Mouse (Mus musculus): ENCODE measurements around the gene Tle3. TPM values are rescaled to one million over a fixed set of nuclear protein-coding genes. Genes with fewer than 3 reads are reported as not detected.

Tle3 gene
- polyA plus RNA-seq, 1 experiment: 63.9 TPM

GRCm38 (mm10) chr9:61413665-61414456, 41.7 kb downstream of the Tle3 start:
- H3K4me3 ChIP-seq (ENCODE audit: insufficient read depth, low read length): no peak overlapping the region
- TF ChIP-seq CTCF (IDR thresholded peaks at IDR 0.05; ENCODE audit: borderline replicate concordance, insufficient read depth, low read length): no peak
- TF ChIP-seq POLR2A (IDR thresholded peaks at IDR 0.05; ENCODE audit: low read depth, low read length): no peak
- H3K4me1 ChIP-seq (ENCODE audit: control insufficient read depth, insufficient read depth, low read length): no peaks in the 10 kb centered on the region
- no peak overlapping the region for H3K27ac ChIP-seq (ENCODE audit: insufficient read depth, low read length)

GRCm38 (mm10) chr9:61416571-61416970, 44.4 kb downstream of the Tle3 start:
- no peak for TF ChIP-seq CTCF (IDR thresholded peaks at IDR 0.05; ENCODE audit: borderline replicate concordance, insufficient read depth, low read length)
- TF ChIP-seq POLR2A (IDR thresholded peaks at IDR 0.05; ENCODE audit: low read depth, low read length): no peak
- Histone ChIP-seq H3K4me3 (ENCODE audit: insufficient read depth, low read length) (no peak overlapping the region), H3K4me1 (ENCODE audit: control insufficient read depth, insufficient read depth, low read length) (no peaks in the 10 kb centered on the region), H3K27ac (ENCODE audit: insufficient read depth, low read length) (no peak overlapping the region)

- no peak overlapping the region for H3K4me3 ChIP-seq (ENCODE audit: insufficient read depth, low read length)
- no peaks in the 10 kb centered on the region for H3K4me1 ChIP-seq (ENCODE audit: control insufficient read depth, insufficient read depth, low read length)
- no peak overlapping the region for H3K27ac ChIP-seq (ENCODE audit: insufficient read depth, low read length)
- TF ChIP-seq POLR2A (IDR thresholded peaks at IDR 0.05; ENCODE audit: low read depth, low read length) (no peak), CTCF (IDR thresholded peaks at IDR 0.05; ENCODE audit: borderline replicate concordance, insufficient read depth, low read length) (no peak)
Measured at GRCm38 (mm10) chr9:61421626-61422025, 49.5 kb downstream of the Tle3 start.

GRCm38 (mm10) chr9:61424245-61424644, 52.1 kb downstream of the Tle3 start:
- H3K4me3 ChIP-seq (ENCODE audit: insufficient read depth, low read length): no peak overlapping the region
- no peak overlapping the region for H3K27ac ChIP-seq (ENCODE audit: insufficient read depth, low read length)
- TF ChIP-seq POLR2A (IDR thresholded peaks at IDR 0.05; ENCODE audit: low read depth, low read length) (no peak), CTCF (IDR thresholded peaks at IDR 0.05; ENCODE audit: borderline replicate concordance, insufficient read depth, low read length) (no peak)
- no peaks in the 10 kb centered on the region for H3K4me1 ChIP-seq (ENCODE audit: control insufficient read depth, insufficient read depth, low read length)

GRCm38 (mm10) chr9:61426493-61426892, 54.3 kb downstream of the Tle3 start:
- TF ChIP-seq CTCF (IDR thresholded peaks at IDR 0.05; ENCODE audit: borderline replicate concordance, insufficient read depth, low read length) (no peak), POLR2A (IDR thresholded peaks at IDR 0.05; ENCODE audit: low read depth, low read length) (no peak)
- Histone ChIP-seq H3K4me3 (ENCODE audit: insufficient read depth, low read length) (no peak overlapping the region), H3K27ac (ENCODE audit: insufficient read depth, low read length) (no peak overlapping the region), H3K4me1 (ENCODE audit: control insufficient read depth, insufficient read depth, low read length) (no peaks in the 10 kb centered on the region)

- Histone ChIP-seq H3K27ac (ENCODE audit: insufficient read depth, low read length) (no peak overlapping the region), H3K4me3 (ENCODE audit: insufficient read depth, low read length) (no peak overlapping the region), H3K4me1 (ENCODE audit: control insufficient read depth, insufficient read depth, low read length) (no peaks in the 10 kb centered on the region)
- no peak for TF ChIP-seq CTCF (IDR thresholded peaks at IDR 0.05; ENCODE audit: borderline replicate concordance, insufficient read depth, low read length)
- no peak for TF ChIP-seq POLR2A (IDR thresholded peaks at IDR 0.05; ENCODE audit: low read depth, low read length)
Measured at GRCm38 (mm10) chr9:61427051-61427450, 54.9 kb downstream of the Tle3 start.

GRCm38 (mm10) chr9:61427901-61428300, 55.7 kb downstream of the Tle3 start:
- Histone ChIP-seq H3K4me1 (ENCODE audit: control insufficient read depth, insufficient read depth, low read length) (no peaks in the 10 kb centered on the region), H3K4me3 (ENCODE audit: insufficient read depth, low read length) (no peak overlapping the region), H3K27ac (ENCODE audit: insufficient read depth, low read length) (no peak overlapping the region)
- TF ChIP-seq POLR2A (IDR thresholded peaks at IDR 0.05; ENCODE audit: low read depth, low read length) (no peak), CTCF (IDR thresholded peaks at IDR 0.05; ENCODE audit: borderline replicate concordance, insufficient read depth, low read length) (no peak)

- TF ChIP-seq POLR2A (IDR thresholded peaks at IDR 0.05; ENCODE audit: low read depth, low read length) (no peak), CTCF (IDR thresholded peaks at IDR 0.05; ENCODE audit: borderline replicate concordance, insufficient read depth, low read length) (no peak)
- Histone ChIP-seq H3K27ac (ENCODE audit: insufficient read depth, low read length) (no peak overlapping the region), H3K4me3 (ENCODE audit: insufficient read depth, low read length) (no peak overlapping the region), H3K4me1 (ENCODE audit: control insufficient read depth, insufficient read depth, low read length) (peaks cover 3% of the 10 kb centered on the region; the same call in 1 of the 2 replicates)
Measured at GRCm38 (mm10) chr9:61431830-61432229, 59.7 kb downstream of the Tle3 start.

GRCm38 (mm10) chr9:61433206-61433605, 61.0 kb downstream of the Tle3 start:
- H3K4me1 ChIP-seq (ENCODE audit: control insufficient read depth, insufficient read depth, low read length): peaks cover 3% of the 10 kb centered on the region; the same call in 1 of the 2 replicates
- no peak overlapping the region for H3K27ac ChIP-seq (ENCODE audit: insufficient read depth, low read length)
- H3K4me3 ChIP-seq (ENCODE audit: insufficient read depth, low read length): no peak overlapping the region
- TF ChIP-seq POLR2A (IDR thresholded peaks at IDR 0.05; ENCODE audit: low read depth, low read length) (no peak), CTCF (IDR thresholded peaks at IDR 0.05; ENCODE audit: borderline replicate concordance, insufficient read depth, low read length) (no peak)

- Histone ChIP-seq H3K27ac (ENCODE audit: insufficient read depth, low read length) (no peak overlapping the region), H3K4me1 (ENCODE audit: control insufficient read depth, insufficient read depth, low read length) (peaks cover 3% of the 10 kb centered on the region; the same call in 1 of the 2 replicates), H3K4me3 (ENCODE audit: insufficient read depth, low read length) (no peak overlapping the region)
- no peak for TF ChIP-seq CTCF (IDR thresholded peaks at IDR 0.05; ENCODE audit: borderline replicate concordance, insufficient read depth, low read length)
- TF ChIP-seq POLR2A (IDR thresholded peaks at IDR 0.05; ENCODE audit: low read depth, low read length): no peak
Measured at GRCm38 (mm10) chr9:61434062-61434461, 61.9 kb downstream of the Tle3 start.

Data from embryonic fibroblast, embryonic 13.5 days (primary cell).